In genomic region chr6:34709946-34710682, GRCm38 (mm10) we compare ENCODE assay signal across 8 mouse cellular contexts.
A peak's percentile ranks its signal among the peaks of the same experiment; 100 is the strongest.
DNase-seq lines count a peak whose midpoint lies in the region; ATAC-seq and TF ChIP-seq lines count a peak whose summit lies in the region.

No protein-coding gene starts in this region.

- H3K9me3 ChIP-seq in heart, embryonic 15.5 days (replicated peaks) = 0 out of 2 replicates have a peak, but pooled peaks cover under 1% of the 10 kb centered on the region

- no peak for TF ChIP-seq CTCF in gastrocnemius, adult 2 months (IDR thresholded peaks at IDR 0.05)

- no peak for DNase-seq in gastrocnemius, adult 2 months
- no peak for DNase-seq in gastrocnemius, postnatal 14 days
- peak; percentile 34 to 39 for DNase-seq in cerebellum, adult 18-20 months
- DNase-seq in lung, postnatal 36 days = peak; percentile 25
- no peak for DNase-seq in right cerebral cortex, postnatal 14 days
- no peak for DNase-seq in gastrocnemius, postnatal 25 days
- no peak for DNase-seq in frontal cortex, postnatal 10 days (ENCODE audit: low spot score in 2 of 2)

- 19% methylated on average over 14 of the region's 14 CpGs for WGBS in heart, embryonic 15.5 days

- peaks cover 74% of the 10 kb centered on the region for H3K4me1 ChIP-seq in heart, embryonic 15.5 days (replicated peaks)

- H3K4me2 ChIP-seq in heart, embryonic 15.5 days = peak overlapping the region; percentile 75

- H3K9ac ChIP-seq in heart, embryonic 15.5 days = peak overlapping the region; percentile 70

- peaks cover 1% of the 10 kb centered on the region for H3K36me3 ChIP-seq in heart, embryonic 15.5 days

- intact Hi-C loops in gastrocnemius, adult 2 months (cut with DNase I) = loop anchor here (5.0 kb wide), 1 partner anchor 103 kb away; no protein-coding TSS in a partner anchor
- intact Hi-C loops in gastrocnemius, postnatal 14 days (cut with DNase I; ENCODE audit: low total_unique reads) = no loop called here

- H3K27me3 ChIP-seq in heart, embryonic 15.5 days = no peaks in the 10 kb centered on the region

- ATAC-seq in heart, embryonic 15.5 days (replicated peaks; ENCODE audit: insufficient number of reproducible peaks, insufficient read depth, low FRiP score, low read depth) = no peak

- peak overlapping the region; percentile 70 for H3K4me3 ChIP-seq in gastrocnemius, adult 2 months
- H3K4me3 ChIP-seq in heart, embryonic 15.5 days = peak overlapping the region; percentile 60

- H3K27ac ChIP-seq in gastrocnemius, adult 2 months = peak overlapping the region; percentile 82
- H3K27ac ChIP-seq in heart, embryonic 15.5 days = peak overlapping the region; percentile 93

Comparison
In these comparisons a context has a peak if more than half of its experiments do, and no peak if none do; other contexts are left out.
1. DNase-seq: peak in cerebellum, adult 18-20 months (2 of 2) and lung, postnatal 36 days (single experiment); none in gastrocnemius, adult 2 months (single experiment), gastrocnemius, postnatal 14 days (single experiment), right cerebral cortex, postnatal 14 days (single experiment), gastrocnemius, postnatal 25 days (single experiment) and frontal cortex, postnatal 10 days (0 of 2).